Mouse (Mus musculus): ENCODE data around the gene Ocel1.

Gene Ocel1

DNA sequence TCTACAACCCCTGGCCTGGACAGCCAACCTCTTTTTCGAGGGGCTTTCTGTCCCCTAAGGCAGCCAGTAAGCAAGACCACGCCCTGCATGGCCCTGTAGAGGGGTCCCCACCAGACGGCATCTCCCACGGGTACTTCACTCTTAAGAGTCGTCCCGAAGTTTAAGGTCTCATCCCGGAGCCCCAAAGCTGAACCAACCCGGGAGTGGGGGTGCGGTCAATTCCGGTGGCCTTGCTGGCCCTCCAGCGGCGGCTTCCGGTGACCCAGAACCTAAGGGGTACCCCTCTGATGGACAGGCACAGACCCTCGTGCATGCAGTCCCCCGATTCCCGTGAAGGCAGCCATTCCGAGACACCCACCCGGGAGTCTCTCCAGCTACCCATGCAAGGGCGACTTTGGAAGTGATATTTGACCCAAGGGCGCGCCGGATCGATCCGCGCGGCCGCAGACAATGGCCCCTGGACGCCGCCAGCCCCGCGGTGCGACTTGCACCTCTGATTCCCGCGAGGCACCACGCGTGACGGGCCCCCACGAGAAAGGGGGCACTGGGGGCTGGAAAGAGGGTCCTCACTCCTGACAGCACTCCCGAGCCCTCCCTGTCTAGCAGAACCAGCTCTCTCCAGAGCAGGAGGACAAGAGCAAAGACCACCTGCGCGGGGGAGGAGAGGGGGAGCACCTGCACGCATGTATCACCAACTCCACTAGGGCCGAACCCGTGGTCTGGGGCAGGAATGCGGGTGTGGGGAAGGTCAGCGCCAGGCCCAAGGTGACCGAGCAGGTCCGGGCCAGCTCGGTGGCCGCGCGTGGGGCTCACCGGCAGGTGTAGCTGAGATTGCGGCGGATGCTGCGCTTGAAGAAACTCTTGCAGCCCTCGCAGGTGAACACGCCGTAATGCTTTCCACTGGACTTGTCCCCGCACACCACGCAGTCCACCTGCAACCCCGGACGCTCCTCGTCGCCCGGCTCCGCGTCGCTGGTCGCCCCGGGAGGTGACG is 9.4 kb downstream of the Ocel1 start:
- no peak for DNase-seq

DNA sequence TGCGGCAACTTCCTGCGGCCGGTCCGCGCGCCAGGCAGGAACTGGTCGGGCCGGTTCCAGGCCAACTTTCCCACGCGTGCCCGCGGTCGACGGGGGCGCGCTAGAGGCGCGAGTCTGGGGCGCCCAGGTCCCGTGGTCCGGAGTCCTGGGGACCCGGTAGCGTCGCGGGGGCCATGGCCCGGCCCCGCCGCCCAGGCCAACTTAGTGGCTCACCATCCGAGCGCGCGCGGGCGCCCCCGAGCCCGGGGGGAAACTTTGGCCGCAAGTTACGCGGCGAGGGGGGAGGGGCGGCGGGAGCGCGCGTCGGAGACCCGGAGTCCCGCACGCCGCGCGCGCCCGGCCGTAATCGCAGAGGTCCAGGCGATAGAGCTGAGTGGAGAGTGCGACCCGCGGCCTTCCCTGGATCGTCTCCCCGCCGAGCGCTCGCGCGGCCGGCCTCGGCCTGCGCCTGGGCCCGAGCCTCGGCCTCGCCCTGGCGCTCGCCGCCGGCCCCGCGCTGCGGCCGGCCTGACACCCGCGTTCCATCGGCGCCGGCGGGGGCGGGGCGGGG is 10.4 kb downstream of the Ocel1 start, which contains the start of gene Nr2f6:
Nr2f6 (minus strand) TSS at position 540 of the 550 bp plus-strand sequence.
- peak in 1 of 2 experiments; percentile 34 for DNase-seq

DNA sequence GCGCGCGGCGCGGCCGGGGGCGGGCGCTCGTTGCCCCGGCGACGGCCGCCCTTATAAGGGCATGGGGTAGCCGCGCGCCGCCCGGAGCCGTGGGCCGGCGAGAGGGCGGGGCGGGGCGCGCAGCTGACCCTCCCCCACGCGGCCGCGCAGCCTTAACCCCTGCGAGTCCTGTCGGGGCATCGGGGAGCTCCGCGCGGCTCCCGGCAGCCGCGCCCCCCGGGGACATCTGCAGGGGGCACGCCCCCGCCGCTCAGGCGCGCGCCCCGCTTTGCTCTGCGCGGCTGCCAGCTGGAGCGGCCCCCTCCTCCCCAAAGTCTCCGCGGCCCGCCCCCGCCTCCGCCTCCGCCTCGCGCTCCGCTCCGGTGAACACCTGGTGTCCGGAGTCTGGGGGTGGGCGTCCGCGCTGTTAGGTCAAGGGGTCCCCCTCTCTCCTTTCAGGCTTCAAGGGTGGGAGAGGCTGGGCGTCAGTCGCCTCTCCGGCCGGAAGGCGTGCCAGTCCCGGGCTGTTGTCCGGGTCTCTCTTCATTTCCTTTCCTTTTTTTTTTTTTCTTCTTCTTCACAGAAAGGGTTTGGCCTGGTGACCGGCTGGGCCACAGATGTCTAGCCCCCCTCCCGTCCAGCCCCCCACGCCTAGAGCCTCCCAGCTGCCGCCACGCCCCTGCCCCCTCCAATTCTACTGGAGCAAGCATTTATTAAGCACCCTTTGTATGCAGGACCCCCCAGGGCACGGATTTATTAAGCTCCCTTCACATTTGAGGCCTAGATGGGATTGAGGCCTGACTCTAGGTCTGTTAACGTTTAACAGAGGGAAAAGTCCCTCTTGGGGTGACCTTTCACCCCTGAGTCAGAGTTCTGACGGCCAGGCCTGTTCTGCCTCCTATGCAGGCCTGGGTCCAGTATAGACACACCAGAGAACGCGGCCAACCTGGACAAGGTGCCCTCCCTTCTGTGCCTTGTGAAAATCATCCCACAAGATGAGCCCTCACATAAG is 11.2 kb downstream of the Ocel1 start:
- DNase-seq = peak; percentile 57 to 65

DNA sequence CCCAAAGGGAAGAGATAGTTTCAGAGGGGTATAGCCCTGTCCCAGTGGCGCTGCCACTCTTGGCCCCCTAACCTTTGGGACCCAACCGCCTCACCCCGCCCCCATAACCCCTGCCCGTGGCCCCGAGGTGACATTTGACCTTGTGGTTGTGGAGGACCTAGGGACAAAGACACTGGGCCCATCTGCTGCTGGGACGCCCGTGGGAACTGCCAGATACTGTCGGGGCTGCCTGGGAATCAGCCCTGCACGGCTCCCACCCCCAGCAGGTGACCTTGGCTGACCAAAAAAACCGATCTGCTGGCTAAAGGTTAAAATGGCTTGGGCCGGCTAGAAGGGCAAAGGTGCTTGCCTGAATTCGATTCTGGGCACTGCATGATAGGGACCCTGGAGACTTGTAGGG is 12.3 kb downstream of the Ocel1 start:
- DNase-seq = no peak

DNA sequence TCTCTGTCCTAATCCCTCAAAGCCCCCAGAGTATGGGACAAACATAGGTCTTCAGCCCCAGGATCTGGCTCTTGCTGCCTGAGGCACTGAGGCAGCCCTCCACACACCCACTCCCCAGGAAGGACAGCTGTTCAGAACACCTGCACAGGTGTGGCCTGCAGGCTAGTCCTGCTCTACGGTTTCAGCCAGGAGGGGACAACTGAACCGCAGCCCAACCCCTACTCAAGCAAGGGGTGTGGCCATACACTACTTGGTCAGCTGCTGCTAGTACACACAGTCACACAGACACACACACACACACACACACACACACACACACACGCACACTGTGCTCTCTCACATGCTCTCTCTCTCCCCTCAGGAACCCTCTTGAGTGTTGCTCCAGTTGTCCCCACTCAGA is 12.8 kb downstream of the Ocel1 start:
- DNase-seq = no peak

DNA sequence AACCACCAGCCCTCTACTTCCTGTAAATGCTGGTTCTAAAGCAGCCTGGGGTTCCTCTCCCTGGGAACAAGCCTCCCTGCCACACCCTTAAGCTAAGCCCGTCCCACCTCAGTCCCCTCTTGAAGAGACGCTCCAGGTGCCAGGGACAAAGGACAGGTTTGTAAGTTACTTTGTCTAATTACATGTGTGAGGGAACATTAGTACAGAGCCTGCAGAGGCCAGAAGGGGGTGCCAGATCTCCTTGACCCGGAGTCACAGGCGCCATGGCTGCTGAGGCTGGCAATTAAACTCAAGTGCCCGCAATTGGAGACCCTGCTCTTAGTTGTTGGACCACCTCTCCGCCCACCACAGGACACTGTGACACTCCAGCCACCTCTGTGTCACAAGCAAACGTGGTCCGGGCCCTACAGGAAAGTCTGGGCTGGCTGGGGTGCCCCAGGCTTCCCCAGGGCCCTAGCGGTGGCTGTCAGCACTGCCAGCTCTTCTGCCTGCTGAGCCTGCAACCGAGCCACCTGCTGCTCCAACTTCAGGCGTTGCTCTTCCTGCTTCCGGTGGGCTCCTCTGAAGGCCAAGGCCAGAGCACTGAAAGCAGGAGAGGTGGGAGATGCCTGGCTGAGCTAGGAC is 14.2 kb downstream of the Ocel1 start:
- no peak for DNase-seq

DNA sequence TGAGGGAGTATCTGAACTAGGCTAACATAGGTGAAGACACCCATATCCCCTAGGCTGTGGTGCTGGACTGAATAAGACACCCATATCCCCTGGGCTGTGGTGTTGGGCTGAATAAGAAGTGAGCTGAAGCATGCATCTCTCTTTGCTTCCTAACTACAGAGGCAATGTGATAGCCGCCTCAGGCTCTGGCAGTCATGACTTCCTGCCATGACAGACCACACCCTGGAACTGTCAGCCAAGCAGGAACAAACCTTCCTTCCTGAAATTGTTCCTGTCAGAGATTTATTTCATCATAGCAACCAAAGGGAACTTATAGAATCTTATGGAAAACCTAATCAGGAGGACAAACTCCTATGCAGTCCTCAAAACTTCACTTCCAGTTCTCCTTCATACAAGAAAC is 17.2 kb downstream of the Ocel1 start:
- no peak for DNase-seq

DNA sequence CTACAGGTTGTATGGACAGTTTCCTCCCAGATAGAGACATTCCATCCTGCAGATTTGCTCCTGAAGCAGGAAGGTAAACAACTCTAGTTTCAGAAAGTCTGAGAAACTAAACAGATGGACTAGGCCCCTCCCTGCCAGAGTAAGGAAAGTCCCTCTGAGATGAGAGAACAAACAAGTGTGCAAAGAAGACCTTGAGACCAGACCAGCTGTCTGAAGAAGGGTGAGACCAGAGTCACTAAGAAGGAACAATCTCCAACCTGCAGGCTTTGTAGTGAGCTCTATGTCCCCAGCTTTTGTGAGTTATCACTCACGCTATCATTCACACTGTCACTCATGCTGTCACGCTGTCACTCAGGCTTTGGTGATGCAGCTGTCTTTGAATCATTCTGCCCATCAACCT is 20.6 kb downstream of the Ocel1 start:
- DNase-seq = no peak

DNA sequence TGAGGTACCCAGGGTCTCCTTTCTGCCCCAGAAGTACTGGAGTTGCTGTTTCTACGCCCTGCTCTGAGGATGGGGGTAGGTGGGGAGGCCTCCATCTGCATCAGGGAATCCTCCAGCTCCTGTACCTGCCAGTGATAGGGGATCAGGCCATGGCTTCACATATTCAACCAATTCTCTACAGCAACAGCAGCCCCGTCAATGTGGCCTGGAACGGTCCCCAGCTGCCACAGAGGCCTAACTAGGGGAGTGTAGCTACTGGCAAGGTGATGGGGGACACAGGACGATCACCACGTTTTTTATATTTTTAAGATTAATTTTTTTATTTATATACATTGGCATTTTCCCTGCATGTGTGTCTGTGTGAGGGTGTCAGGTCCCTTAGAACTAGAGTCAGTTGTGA is 21.3 kb downstream of the Ocel1 start:
- no peak for DNase-seq

DNA sequence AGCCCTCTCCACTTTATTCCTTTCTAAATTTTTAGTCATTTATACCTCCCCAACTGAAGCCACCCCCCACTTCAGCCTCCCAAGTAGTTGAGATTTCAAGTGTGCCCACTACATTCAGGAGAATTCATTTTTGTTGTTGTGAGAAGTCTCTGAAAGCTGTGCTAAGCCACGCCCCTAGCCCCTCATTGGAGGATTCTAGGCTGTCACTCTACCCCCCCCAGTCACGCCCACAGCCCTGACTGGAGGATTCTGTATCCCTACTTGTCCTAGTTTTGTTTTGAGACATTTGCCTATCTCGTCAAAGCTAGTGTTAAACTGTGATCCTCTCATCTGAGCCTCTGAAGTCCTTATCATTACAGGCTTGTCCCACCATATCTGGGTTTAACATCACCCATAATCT is 21.8 kb downstream of the Ocel1 start:
- DNase-seq = no peak

DNA sequence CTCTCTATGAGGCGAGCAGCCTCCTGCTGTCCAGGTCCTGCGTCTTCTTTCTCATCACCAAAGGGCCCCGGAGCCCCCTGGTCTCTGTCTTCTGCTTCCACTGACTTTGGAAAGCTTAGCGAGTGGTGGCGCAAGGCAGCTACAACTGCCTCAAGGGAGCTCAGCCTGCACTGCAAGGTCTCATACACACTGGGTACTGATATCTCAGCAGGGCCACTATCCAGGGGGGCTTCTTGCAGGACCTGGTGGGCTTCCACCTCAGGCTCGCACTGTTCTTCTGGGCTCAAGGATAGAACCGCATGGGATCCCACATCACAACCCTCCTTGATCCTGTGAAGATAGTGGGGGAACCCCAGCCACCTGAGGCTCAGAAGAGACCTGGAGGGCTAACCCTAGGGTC is 23.4 kb downstream of the Ocel1 start:
- DNase-seq = no peak

DNA sequence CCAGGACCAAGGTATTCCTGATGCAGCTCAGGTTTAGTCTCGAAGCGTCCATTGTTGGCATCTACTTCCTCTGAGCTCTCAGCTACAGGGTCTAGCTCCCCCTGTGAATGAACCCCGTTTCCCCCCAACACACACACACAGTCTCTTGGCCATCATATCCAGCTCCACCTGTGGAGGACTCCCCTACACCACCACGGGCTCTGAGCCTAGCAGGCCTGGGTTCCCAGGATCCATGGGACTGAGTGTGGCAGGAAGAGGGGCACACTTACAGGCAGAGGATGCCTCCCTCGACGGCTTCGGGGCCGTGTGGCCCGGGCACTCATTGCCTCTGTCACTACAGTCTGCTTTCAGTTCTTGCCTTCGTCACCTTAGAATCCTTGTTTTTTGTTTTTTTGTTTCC is 24.0 kb downstream of the Ocel1 start:
- DNase-seq = no peak

DNA sequence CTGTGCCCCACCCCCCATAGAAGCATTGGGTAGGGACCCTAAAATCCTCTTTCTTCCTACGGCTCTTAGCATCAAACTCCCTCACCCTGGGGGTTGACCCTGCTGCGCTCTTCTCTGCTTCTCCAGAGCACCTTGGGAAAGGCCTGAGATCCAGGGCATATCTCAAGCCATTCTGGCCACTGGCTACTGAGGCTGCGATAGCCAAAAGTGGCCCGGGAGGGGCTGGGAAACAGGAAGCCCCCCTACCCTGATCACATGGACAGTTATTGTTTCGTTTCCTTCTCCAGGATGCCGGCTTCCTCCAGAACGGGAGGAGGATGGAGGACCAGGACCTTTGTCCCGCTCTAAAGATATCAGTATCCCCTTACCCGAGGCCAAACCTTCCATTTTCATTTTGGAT is 24.5 kb downstream of the Ocel1 start, which contains the start of gene Ushbp1:
Ushbp1 (minus strand) TSS at position 174 of the 400 bp plus-strand sequence.
- no peak for DNase-seq

DNA sequence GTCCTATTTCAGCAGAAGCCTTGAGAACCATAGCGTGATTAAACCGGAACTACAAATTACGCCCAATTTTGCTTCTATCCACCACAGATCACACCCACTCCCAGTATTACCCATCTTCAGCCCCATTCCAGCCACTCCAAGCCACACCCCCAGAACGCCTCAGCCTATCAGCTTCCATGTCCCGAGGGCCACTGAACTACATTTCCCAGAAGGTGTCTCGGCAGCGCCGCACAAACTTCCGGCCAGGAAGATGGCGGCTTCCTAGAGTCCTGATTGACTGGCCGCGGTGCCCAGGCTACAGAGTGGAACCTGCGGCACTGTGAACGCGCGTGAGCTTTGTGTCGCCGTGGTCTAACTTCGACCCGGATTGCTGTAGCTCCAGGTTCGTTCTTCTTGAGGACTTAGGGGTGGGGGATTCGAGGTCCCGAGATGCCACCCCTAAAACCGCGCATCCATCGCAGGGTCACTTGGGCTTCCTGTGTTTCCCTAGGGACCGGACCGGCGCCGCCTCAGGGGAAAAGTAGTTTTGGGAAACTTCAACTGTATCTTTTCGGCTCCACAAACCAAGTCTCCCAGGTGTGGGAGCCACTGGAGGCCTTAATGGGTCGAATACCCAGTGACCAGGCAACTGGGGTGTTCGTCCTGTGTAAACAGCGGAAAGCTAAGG is 25.7 kb downstream of the Ocel1 start, which contains the start of gene Babam1:
Babam1 (plus strand) TSS at position 223 of the 667 bp plus-strand sequence.
- DNase-seq = peak; percentile 83 to 87

DNA sequence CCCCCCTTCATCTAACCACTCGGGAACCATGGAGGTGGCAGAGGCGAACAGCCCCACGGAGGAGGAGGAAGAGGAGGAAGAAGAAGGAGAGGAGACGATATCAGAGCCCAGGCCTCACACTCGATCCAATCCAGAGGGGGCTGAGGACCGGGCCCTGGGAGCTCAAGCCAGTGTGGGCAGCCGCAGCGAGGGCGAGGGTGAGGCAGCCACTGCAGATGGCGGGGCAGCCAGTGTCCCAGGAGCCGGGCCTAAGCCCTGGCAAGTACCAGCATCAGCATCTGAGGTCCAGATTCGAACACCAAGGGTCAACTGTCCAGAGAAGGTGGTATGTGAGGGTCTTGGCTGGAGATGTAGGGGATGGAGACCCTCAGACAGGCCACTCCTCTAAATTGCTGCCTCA is 26.6 kb downstream of the Ocel1 start:
- no peak for DNase-seq

DNA sequence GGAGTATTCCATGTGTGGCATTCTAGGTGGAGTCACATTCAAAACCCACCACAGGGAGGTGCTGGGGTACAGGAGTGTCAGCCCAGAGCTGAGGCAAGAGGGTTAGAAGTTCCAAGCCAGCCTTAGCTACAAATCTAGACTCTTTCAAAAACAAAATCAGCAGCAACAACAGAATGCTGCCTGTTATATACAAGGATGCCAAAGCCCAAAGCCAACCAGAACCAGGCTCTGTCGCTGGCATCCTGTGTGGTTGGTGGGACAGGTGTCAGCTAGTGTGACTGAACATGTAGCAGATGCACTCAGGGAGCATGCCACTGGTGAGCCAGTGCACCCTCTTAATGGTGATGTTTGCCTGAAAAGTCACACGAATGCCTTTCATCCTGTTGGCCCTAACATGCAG is 29.7 kb downstream of the Ocel1 start:
- DNase-seq = no peak

DNA sequence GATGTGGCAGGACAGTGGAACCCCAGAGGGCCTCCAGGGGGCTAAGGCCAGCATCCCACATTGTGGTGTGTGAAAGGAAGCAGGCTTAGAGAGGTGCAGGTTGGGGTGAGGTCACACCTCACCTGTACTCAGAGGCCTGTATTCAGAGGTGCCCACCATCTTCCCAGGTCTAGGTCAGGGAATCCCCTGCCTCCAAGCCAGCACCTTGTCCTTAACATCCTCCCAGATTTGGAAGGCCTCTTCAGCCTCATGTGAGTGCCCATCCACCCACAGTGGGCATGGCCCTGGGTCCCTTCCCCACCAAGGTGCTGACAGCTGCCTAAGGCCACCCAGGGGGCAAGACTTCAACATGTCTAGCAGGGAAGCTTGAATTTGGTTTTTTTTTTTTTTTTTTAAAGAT is 30.4 kb downstream of the Ocel1 start:
- no peak for DNase-seq

DNA sequence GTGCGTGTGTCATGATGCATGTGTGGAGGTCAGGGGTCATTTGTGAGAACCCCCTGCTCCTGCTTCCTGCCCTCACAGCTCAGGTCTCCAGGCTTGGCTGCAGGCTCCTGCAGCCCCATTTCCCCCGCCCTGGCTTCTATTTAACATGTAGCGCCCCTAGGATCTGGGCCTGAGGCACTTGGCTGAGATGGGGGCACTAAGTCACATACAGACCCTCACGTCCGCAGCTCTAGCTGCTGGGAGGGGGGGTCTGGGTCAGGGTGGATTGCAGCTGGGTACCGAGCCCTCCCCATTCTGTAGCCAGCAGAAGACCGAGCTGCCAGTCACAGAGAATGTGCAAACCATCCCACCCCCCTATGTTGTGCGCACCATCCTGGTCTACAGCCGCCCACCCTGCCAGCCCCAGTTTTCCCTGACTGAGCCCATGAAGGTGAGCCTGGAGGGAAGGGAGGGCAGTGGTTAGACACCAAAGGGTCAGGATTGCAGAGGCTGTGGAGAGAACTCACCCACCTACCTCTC is 31.4 kb downstream of the Ocel1 start:
- DNase-seq = no peak

DNA sequence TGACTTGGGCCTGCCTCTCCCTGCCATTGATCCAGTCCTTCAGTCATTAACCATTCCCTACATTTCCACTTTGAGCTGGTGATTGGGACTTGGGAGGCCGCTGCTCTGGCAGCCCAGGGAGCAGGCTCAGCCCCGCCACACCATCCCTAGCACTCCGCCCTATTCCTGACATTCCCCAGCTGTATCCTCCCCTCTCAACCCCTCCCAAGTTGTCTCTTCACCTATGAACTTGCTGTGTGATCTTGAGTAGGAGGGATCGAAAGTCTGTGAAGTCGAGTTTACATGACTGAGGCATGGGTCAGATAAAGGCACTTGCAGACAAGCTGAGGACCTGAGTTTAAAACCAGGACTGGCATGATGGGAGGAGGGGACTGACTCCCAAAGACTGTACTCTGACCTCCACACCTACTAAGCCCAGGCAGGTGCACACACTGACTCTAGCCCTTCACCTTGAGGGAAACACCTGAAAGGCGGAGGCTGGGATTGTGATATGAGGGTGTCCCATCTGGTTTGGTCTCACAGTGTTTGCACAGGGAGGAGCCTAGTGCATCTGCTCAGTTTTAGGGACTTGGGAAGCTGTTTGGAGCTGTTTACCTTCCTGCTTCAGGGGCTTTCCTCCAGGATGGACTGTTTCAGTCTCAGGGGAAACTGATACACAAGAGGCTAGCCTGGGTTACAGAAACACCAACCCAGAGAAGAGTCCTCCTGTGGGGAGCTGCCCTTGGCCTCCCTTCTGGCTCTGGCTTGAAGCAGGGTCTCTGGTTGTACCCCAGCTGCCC is 32.2 kb downstream of the Ocel1 start:
- DNase-seq = no peak

DNA sequence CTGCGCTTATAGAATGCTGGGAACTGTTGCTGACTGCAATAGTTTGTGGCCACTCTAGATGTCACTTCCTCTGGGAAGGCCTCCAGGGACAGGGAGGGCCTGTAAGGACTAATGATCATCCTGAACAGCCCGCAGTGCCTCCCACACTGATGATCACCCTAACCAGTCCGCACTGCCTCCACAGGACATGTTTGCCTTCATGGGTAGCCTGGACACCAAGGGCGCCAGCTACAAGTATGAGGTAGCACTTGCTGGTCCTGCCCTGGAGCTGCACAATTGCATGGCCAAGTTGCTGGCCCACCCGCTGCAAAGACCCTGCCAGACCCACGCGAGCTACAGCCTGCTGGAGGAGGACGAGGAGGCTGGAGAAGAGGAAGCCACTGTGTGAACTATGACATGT is 32.9 kb downstream of the Ocel1 start:
- DNase-seq = no peak

DNA sequence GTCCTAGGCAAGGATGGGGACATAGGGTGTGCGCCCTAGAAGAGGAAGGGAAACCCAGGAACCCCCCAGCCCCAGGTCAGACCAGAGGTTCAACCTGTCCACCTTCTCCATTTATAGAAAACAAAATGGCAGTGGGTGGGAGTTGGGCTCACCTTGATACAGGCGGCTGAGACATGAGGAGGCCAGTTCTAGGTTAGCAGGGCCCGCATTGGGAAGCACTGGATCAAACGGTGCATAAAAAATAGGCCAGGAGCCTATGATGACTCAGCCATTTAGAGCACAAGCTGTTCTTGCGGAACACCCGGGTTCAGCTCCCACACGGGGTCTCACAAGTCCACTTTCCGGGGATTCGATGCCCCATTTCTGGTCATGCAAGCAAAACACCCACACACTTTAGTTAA is 33.9 kb downstream of the Ocel1 start:
- DNase-seq = no peak
